Mouse (Mus musculus) common myeloid progenitor, adult 5-6 weeks (primary cell): ENCODE measurements at regions not wholly inside any gene's neighbourhood (a gene's known extent, or its start where the extent isn't known, plus 50 kb on each side); places are given as distances from the start of the nearest gene placed in this dataset.

Experiments
- ATAC-seq: replicated peaks from 2 replicates; pipeline ENCODE4 v1.8.0; 2016; ENCODE audit warnings: low read depth, mild to moderate bottlenecking, moderate TSS enrichment, inconsistent platforms; ENCODE audit not compliant: poor library complexity, severe bottlenecking

- no peak for ATAC-seq
Observed at GRCm38 (mm10) chr5:54178966-54179547, 180.8 kb downstream of the Stim2 start.

GRCm38 (mm10) chr5:54180192-54180611 lies 181.9 kb downstream of the Stim2 start:
- peak; percentile 47; the same call in 1 of the 2 replicates for ATAC-seq

GRCm38 (mm10) chr5:54180640-54181326 lies 182.5 kb downstream of the Stim2 start:
- ATAC-seq = peak; percentile 25; the same call in 1 of the 2 replicates

- ATAC-seq = 0 out of 2 replicates have a peak, but pooled peaks have one; percentile 15
Observed at GRCm38 (mm10) chr5:54181327-54181863, 183.1 kb downstream of the Stim2 start.

GRCm38 (mm10) chr5:54182754-54183153 lies 184.5 kb downstream of the Stim2 start:
- no peak for ATAC-seq

- ATAC-seq = no peak
Observed at GRCm38 (mm10) chr5:54185662-54186061, 187.4 kb downstream of the Stim2 start.

GRCm38 (mm10) chr5:54186076-54186676 lies 187.9 kb downstream of the Stim2 start:
- no peak for ATAC-seq

- ATAC-seq = no peak
Observed at GRCm38 (mm10) chr5:54191688-54192087, 193.4 kb downstream of the Stim2 start.

- no peak for ATAC-seq
Observed at GRCm38 (mm10) chr5:54194846-54195245, 196.5 kb downstream of the Stim2 start.

GRCm38 (mm10) chr5:54200032-54200431 lies 201.7 kb downstream of the Stim2 start:
- ATAC-seq = no peak

GRCm38 (mm10) chr5:54200587-54200986 lies 202.3 kb downstream of the Stim2 start:
- ATAC-seq = no peak

- ATAC-seq = no peak
Observed at GRCm38 (mm10) chr5:54211457-54211856, 213.2 kb downstream of the Stim2 start.

- no peak for ATAC-seq
Observed at GRCm38 (mm10) chr5:54212038-54212589, 213.8 kb downstream of the Stim2 start.

GRCm38 (mm10) chr5:54225031-54225430 lies 226.7 kb downstream of the Stim2 start:
- no peak for ATAC-seq

- no peak for ATAC-seq
Observed at GRCm38 (mm10) chr5:54234580-54234979, 236.3 kb downstream of the Stim2 start.

GRCm38 (mm10) chr5:54235226-54235625 lies 236.9 kb downstream of the Stim2 start:
- ATAC-seq = no peak

GRCm38 (mm10) chr5:54237226-54237625 lies 238.9 kb downstream of the Stim2 start:
- ATAC-seq = no peak

GRCm38 (mm10) chr5:54238646-54239167 lies 240.4 kb downstream of the Stim2 start:
- no peak for ATAC-seq

GRCm38 (mm10) chr5:54239586-54239985 lies 241.3 kb downstream of the Stim2 start:
- no peak for ATAC-seq

- no peak for ATAC-seq
Observed at GRCm38 (mm10) chr5:54241169-54241917, 243.0 kb downstream of the Stim2 start.
